Mouse (Mus musculus) lung, adult 2 months (tissue): ENCODE measurements around the gene 6330403K07Rik.

Experiments
- CTCF ChIP-seq: fragments of 200-500 bp; IDR thresholded peaks from 2 replicates; pipeline ENCODE4 v1.5.1; 2011; ENCODE audit warnings: mild to moderate bottlenecking, low read length, control low read depth; ENCODE audit not compliant: insufficient read depth
- POLR2A ChIP-seq: fragments of 200-500 bp; IDR thresholded peaks from 2 replicates; pipeline ENCODE4 v1.6.1; 2011; ENCODE audit warnings: low read depth, mild to moderate bottlenecking, control low read depth, low read length, borderline replicate concordance; ENCODE audit errors: extremely low read depth

DNA sequence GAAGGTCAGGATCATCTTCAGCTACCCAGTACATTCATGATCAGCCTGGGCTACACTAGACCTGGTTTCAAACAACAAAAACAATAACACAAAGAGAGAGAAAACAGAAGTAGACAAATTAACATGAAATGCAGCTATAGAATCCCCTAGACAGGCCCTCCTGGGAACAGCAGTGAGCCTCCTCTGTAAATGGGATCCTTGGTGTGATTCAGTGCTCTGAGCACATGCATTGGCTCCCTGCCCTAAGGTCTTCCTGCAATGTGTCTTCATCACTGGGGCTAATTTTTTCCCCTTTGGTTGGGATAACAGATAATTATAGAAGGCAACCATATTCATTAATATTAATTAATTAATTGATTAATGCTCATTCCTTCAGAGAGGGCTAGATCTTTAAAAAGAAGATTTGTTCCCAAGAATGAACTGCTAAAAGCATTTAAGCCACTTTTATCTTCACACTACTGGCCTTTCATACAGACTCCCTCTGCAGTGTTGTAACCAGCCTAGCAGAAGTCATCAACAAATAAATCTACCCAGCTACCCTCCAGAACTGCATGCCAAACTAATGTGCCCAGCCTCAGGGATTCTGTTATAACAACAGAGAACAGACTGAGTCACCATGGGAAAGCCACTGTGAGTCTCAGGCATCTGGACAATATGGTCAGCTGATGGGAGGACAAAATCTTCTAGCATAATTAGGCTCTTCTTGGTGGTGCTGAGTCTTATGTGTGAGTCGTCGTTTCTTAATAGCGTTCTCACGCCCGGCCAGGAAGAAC lies 6.4 kb upstream of the 6330403K07Rik start:
- TF ChIP-seq CTCF (no peak), POLR2A (no peak)
